Mouse (Mus musculus): ENCODE data around the gene Gm47283.
"Not testable (repeated sequence)": the region's sequence is repeated elsewhere in the genome, so short reads cannot be mapped to it uniquely, and the experiment has no call there.

- TF ChIP-seq POLR2A (IDR thresholded peaks at IDR 0.05; ENCODE audit: control insufficient read depth in 1 of 2, insufficient read depth in 1 of 2, low read depth in 1 of 2, low read length in 2 of 2, poor library complexity in 1 of 2); NRF1 (IDR thresholded peaks at IDR 0.05; ENCODE audit: insufficient read depth, low read depth, low read length, poor library complexity, severe bottlenecking); CTCF (IDR thresholded peaks at IDR 0.05 in 2 of 3, conservative IDR thresholded peaks at IDR 0.05 in 1 of 3; ENCODE audit: control insufficient read depth in 1 of 3, insufficient read depth in 1 of 3, low read depth in 2 of 3, low read length in 3 of 3, poor library complexity in 1 of 3, severe bottlenecking in 1 of 3); MXI1 (IDR thresholded peaks at IDR 0.05; ENCODE audit: low read depth, low read length); RCOR1 (IDR thresholded peaks at IDR 0.05; ENCODE audit: low read depth, low read length); E2F4 (IDR thresholded peaks at IDR 0.05; ENCODE audit: borderline replicate concordance, low read depth, low read length); ZC3H11A (IDR thresholded peaks at IDR 0.05; ENCODE audit: low read depth, low read length); ZNF384 (IDR thresholded peaks at IDR 0.05; ENCODE audit: low read depth, low read length); ZKSCAN1 (IDR thresholded peaks at IDR 0.05; ENCODE audit: low read depth, low read length); GATA1 (IDR thresholded peaks at IDR 0.05; ENCODE audit: low read depth, low read length); MAZ (IDR thresholded peaks at IDR 0.05; ENCODE audit: low read depth, low read length); JUND (IDR thresholded peaks at IDR 0.05; ENCODE audit: low read depth, low read length); MAFK (IDR thresholded peaks at IDR 0.05; ENCODE audit: borderline replicate concordance, low read depth, low read length); TBP (IDR thresholded peaks at IDR 0.05; ENCODE audit: low read depth, low read length): not testable (repeated sequence)
Observed at GRCm38 (mm10) chrY:90741452-90742260, 42.9 kb upstream of the Gm47283 start.

Data from MEL (cell line).